Mouse (Mus musculus): ENCODE measurements at regions not wholly inside any gene's neighbourhood (a gene's known extent, or its start where the extent isn't known, plus 50 kb on each side); places are given as distances from the start of the nearest gene placed in this dataset.

DNA sequence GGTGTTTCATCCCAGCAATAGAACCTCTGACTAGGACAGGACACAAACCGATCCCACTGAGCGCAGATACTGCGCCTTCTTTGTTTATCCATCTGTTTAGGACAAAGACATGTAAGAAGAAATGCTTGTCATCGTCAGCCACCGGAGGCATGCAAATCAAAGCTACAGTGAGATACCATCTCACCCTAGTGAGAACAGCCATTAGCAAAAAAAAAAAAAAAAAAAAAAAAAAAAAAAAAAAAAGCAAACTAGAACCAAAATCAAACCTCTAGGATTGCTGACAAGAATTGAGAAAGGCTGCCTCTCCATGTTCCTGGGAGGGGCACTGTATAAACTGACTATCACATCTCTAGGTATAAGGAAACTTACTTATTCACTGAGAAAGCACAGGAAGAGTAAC lies 84.9 kb downstream of the Nxnl2 start:
- no peaks in the 10 kb centered on the region for H3K9me3 ChIP-seq (ENCODE audit: control insufficient read depth)
- no peaks in the 10 kb centered on the region for H3K27me3 ChIP-seq (replicated peaks; ENCODE audit: control insufficient read depth, insufficient read depth, low read length)
- TF ChIP-seq CTCF (IDR thresholded peaks at IDR 0.05; ENCODE audit: low read depth): no peak
- no peaks in the 10 kb centered on the region for H3K4me1 ChIP-seq (replicated peaks; ENCODE audit: control insufficient read depth, insufficient read depth, low read length)
- H3K9ac ChIP-seq (ENCODE audit: low read depth, low read length): no peak overlapping the region
- H3K4me2 ChIP-seq (replicated peaks; ENCODE audit: low read depth): no peak overlapping the region
- no peak for ATAC-seq
- WGBS: 86% methylated on average over 5 of the region's 5 CpGs
- no peak overlapping the region for H3K4me3 ChIP-seq (ENCODE audit: low read depth, low read length)
- no peak overlapping the region for H3K27ac ChIP-seq (ENCODE audit: low read depth, low read length)
- H3K36me3 ChIP-seq (ENCODE audit: control insufficient read depth, insufficient read depth): no peaks in the 10 kb centered on the region

DNA sequence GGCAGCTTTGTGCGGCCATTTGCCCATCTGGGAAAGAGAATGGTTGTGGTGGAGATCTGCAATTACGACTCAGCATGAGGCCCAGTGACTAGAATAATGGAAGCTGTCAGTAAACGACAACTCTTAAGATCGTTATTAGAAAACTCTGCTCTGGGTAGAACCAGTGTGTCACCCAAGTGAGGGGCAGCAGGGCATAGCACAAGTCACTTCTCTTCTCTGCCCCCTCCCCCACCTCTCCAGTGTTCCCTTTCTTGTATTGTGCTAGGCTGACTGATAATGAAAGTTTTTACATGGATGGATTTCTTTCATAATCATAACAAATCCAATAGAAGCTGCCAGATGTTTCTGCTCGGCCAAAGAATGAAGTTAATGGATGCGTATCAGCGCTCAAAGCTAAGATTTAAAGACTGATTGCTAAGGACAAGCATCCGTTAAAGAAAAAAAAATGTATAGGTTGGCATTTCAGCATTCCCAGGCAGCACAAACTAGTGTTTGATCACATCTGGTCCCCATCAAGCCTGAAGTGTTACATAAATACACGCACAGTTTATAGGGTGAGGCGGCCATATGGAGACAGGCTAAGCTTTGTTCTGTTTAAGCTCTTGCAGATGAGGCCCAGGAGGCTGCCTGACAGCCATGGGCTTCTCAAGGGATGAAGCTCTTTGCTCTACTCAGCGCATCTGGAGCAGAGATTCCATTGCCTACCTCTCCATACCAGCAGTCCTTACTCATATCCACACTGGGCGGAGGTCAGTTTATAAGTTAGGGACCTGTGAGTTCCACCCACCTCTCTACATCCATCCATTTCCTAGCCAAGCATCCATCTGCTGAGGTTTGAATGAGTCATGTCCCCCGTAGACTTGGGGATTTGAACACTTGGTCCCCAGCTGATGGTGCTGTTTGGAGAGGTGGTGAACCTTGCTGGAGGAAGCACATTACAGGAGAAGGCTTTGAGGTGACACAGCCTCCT lies 88.2 kb downstream of the Nxnl2 start:
- no peak for ATAC-seq
- Histone ChIP-seq H3K27ac (ENCODE audit: low read depth, low read length) (no peak overlapping the region), H3K4me2 (replicated peaks; ENCODE audit: low read depth) (no peak overlapping the region), H3K4me3 (ENCODE audit: low read depth, low read length) (no peak overlapping the region), H3K36me3 (ENCODE audit: control insufficient read depth, insufficient read depth) (no peaks in the 10 kb centered on the region), H3K9me3 (ENCODE audit: control insufficient read depth) (no peaks in the 10 kb centered on the region), H3K9ac (ENCODE audit: low read depth, low read length) (no peak overlapping the region), H3K4me1 (replicated peaks; ENCODE audit: control insufficient read depth, insufficient read depth, low read length) (no peaks in the 10 kb centered on the region), H3K27me3 (replicated peaks; ENCODE audit: control insufficient read depth, insufficient read depth, low read length) (no peaks in the 10 kb centered on the region)
- no peak for TF ChIP-seq CTCF (IDR thresholded peaks at IDR 0.05; ENCODE audit: low read depth)
- WGBS: 52% methylated on average over 13 of the region's 13 CpGs

DNA sequence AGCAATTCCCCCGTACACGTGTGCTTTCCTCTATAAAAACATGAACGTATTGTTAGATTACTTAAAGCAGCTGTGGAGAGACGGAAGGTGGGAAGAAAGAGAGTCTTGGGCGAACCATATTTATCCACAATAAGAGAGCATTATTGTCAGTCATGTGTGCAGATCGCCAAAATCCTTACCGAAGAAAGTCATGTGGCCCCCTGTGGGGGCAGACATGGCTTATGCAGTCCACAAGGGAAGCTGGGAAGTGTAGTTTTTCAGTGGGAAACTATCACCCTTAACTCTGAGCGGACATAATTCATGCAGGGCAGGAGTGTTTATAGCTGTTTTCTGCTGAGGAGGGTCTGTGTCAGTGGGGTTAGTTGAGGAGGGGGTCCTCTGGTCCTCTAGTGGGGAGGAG lies 90.8 kb downstream of the Nxnl2 start:
- no peaks in the 10 kb centered on the region for H3K27me3 ChIP-seq (replicated peaks; ENCODE audit: control insufficient read depth, insufficient read depth, low read length)
- WGBS: 67% methylated on average over 8 of the region's 8 CpGs
- no peak for ATAC-seq
- H3K36me3 ChIP-seq (ENCODE audit: control insufficient read depth, insufficient read depth): no peaks in the 10 kb centered on the region
- no peak for TF ChIP-seq CTCF (IDR thresholded peaks at IDR 0.05; ENCODE audit: low read depth)
- no peak overlapping the region for H3K4me2 ChIP-seq (replicated peaks; ENCODE audit: low read depth)
- no peak overlapping the region for H3K4me3 ChIP-seq (ENCODE audit: low read depth, low read length)
- H3K27ac ChIP-seq (ENCODE audit: low read depth, low read length): no peak overlapping the region
- H3K9me3 ChIP-seq (ENCODE audit: control insufficient read depth): no peaks in the 10 kb centered on the region
- H3K9ac ChIP-seq (ENCODE audit: low read depth, low read length): no peak overlapping the region
- H3K4me1 ChIP-seq (replicated peaks; ENCODE audit: control insufficient read depth, insufficient read depth, low read length): no peaks in the 10 kb centered on the region

DNA sequence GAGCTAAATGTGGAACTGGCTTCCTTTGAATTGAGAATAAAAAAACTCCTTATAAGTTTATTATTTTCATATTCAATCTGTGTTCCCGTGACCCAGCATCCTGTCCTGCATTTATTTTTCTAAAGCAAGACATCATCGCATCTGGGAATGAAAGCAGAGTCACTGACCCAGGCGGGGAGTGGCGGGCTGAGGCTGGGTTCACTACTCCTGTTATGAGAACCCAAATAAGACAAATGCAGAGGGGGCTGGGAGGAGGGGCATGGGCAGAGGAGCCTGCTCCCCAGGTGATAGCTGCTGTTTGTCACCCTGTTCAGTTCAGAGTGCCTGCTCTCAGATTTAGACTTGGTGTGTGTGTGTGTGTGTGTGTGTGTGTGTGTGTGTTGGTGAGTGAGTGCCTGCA lies 102.0 kb downstream of the Nxnl2 start:
- no peak for ATAC-seq
- Histone ChIP-seq H3K9ac (ENCODE audit: low read depth, low read length) (no peak overlapping the region), H3K36me3 (ENCODE audit: control insufficient read depth, insufficient read depth) (no peaks in the 10 kb centered on the region), H3K4me3 (ENCODE audit: low read depth, low read length) (no peak overlapping the region), H3K27ac (ENCODE audit: low read depth, low read length) (no peak overlapping the region), H3K27me3 (replicated peaks; ENCODE audit: control insufficient read depth, insufficient read depth, low read length) (no peaks in the 10 kb centered on the region), H3K4me1 (replicated peaks; ENCODE audit: control insufficient read depth, insufficient read depth, low read length) (no peaks in the 10 kb centered on the region), H3K4me2 (replicated peaks; ENCODE audit: low read depth) (no peak overlapping the region), H3K9me3 (ENCODE audit: control insufficient read depth) (no peaks in the 10 kb centered on the region)
- TF ChIP-seq CTCF (IDR thresholded peaks at IDR 0.05; ENCODE audit: low read depth): no peak
- 81% methylated on average over 4 of the region's 4 CpGs for WGBS

DNA sequence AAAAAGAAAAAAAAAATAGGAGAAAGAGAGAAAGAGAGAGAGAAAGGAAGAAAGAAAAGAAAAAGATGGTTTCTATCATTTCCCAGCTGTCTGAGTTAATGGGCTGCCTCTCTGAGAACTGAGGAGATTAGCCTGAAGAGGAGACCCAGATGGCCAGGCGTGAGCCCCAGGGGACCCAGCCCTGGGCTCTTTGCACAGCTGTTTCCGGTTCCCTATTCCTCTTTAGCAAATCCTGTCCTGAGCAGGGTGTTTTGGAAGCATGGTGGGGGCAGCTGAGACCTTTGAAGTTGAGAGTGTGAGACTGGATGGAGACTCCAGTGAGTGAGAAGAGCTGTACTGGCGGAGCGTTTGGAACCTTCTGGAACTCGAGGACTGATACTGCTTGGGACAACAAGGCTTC lies 103.8 kb downstream of the Nxnl2 start:
- Histone ChIP-seq H3K9ac (ENCODE audit: low read depth, low read length) (no peak overlapping the region), H3K27ac (ENCODE audit: low read depth, low read length) (no peak overlapping the region), H3K4me3 (ENCODE audit: low read depth, low read length) (no peak overlapping the region), H3K9me3 (ENCODE audit: control insufficient read depth) (no peaks in the 10 kb centered on the region), H3K36me3 (ENCODE audit: control insufficient read depth, insufficient read depth) (no peaks in the 10 kb centered on the region), H3K4me2 (replicated peaks; ENCODE audit: low read depth) (no peak overlapping the region), H3K27me3 (replicated peaks; ENCODE audit: control insufficient read depth, insufficient read depth, low read length) (no peaks in the 10 kb centered on the region), H3K4me1 (replicated peaks; ENCODE audit: control insufficient read depth, insufficient read depth, low read length) (peaks cover under 1% of the 10 kb centered on the region; the same call in 1 of the 2 replicates)
- no peak for ATAC-seq
- TF ChIP-seq CTCF (IDR thresholded peaks at IDR 0.05; ENCODE audit: low read depth): no peak
- WGBS: 45% methylated on average over 5 of the region's 5 CpGs

DNA sequence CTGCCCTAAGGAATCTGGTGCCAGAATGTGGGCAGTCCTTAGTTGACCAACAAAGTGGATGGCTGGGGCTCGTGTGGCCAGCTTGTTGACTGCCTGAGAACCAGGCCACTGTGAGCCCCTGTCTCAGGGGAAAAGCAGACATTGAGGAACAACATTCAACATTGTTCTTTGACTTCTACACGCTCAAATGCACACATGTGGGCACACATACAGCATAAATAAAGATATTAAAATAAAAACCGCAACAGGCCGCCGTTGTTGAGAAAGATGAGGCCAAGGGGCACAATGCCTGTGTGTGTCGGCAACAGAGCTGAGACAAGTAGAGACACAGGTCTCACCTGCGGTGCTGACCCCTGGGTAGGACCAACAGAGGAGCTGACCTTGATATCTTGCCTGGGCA lies 105.8 kb downstream of the Nxnl2 start:
- ATAC-seq: no peak
- TF ChIP-seq CTCF (IDR thresholded peaks at IDR 0.05; ENCODE audit: low read depth): no peak

More for the DNA sequence above, 105.8 kb downstream of the Nxnl2 start:
- Histone ChIP-seq H3K27me3 (replicated peaks; ENCODE audit: control insufficient read depth, insufficient read depth, low read length) (no peaks in the 10 kb centered on the region), H3K4me1 (replicated peaks; ENCODE audit: control insufficient read depth, insufficient read depth, low read length) (peaks cover 4% of the 10 kb centered on the region; the same call in 1 of the 2 replicates), H3K9me3 (ENCODE audit: control insufficient read depth) (no peaks in the 10 kb centered on the region), H3K36me3 (ENCODE audit: control insufficient read depth, insufficient read depth) (no peaks in the 10 kb centered on the region), H3K9ac (ENCODE audit: low read depth, low read length) (no peak overlapping the region), H3K4me2 (replicated peaks; ENCODE audit: low read depth) (no peak overlapping the region), H3K4me3 (ENCODE audit: low read depth, low read length) (no peak overlapping the region), H3K27ac (ENCODE audit: low read depth, low read length) (no peak overlapping the region)
- 90% methylated on average over 7 of the region's 7 CpGs for WGBS
